Comparison of ENCODE assay signal across 7 mouse cellular contexts in genomic region chr5:149636075-149636920, GRCm38 (mm10). TPM values are rescaled to one million over a fixed set of nuclear protein-coding genes. Genes with fewer than 3 reads are reported as not detected.
A peak's percentile ranks its signal among the peaks of the same experiment; 100 is the strongest.
DNase-seq lines count a peak whose midpoint lies in the region; ATAC-seq lines count a peak whose summit lies in the region.

TSS of gene Hsph1 (minus strand) at chr5:149636376.

- peak within 1 kb of the TSS; percentile 87 for H3K4me2 ChIP-seq in embryonic facial prominence, embryonic 11.5 days (ENCODE audit: low read depth, low read length)
- peak within 1 kb of the TSS; percentile 96 for H3K4me2 ChIP-seq in midbrain, embryonic 13.5 days (replicated peaks)

- ATAC-seq in embryonic facial prominence, embryonic 11.5 days (replicated peaks; ENCODE audit: insufficient number of reproducible peaks, low FRiP score, low TSS enrichment, low read depth) = peak; percentile 99
- peak; percentile 91 for ATAC-seq in granulocyte monocyte progenitor cell, adult 5-6 weeks (replicated peaks; ENCODE audit: poor library complexity, severe bottlenecking)
- ATAC-seq in midbrain, embryonic 13.5 days = peak; percentile 99

- no peaks in the 10 kb centered on the region for H3K27me3 ChIP-seq in embryonic facial prominence, embryonic 11.5 days (ENCODE audit: control insufficient read depth, insufficient read depth, low read length)
- no peaks in the 10 kb centered on the region for H3K27me3 ChIP-seq in limb, embryonic 10.5 days (ENCODE audit: low read depth, poor library complexity, severe bottlenecking)
- no peaks in the 10 kb centered on the region for H3K27me3 ChIP-seq in midbrain, embryonic 13.5 days

- peak within 1 kb of the TSS; percentile 79 for H3K27ac ChIP-seq in embryonic facial prominence, embryonic 11.5 days (replicated peaks; ENCODE audit: low read depth, low read length)
- H3K27ac ChIP-seq in limb, embryonic 10.5 days = peak within 1 kb of the TSS; percentile 92
- peak within 1 kb of the TSS; percentile 83 for H3K27ac ChIP-seq in midbrain, embryonic 13.5 days

- H3K9ac ChIP-seq in embryonic facial prominence, embryonic 11.5 days (replicated peaks; ENCODE audit: low read length) = peak within 1 kb of the TSS; percentile 82
- peak within 1 kb of the TSS; percentile 76 for H3K9ac ChIP-seq in midbrain, embryonic 13.5 days (replicated peaks)

- peak; percentile 98 for DNase-seq in adrenal gland, postnatal 14 days
- DNase-seq in embryonic facial prominence, embryonic 11.5 days (ENCODE audit: low spot score) = peak; percentile 99
- peak; percentile 99 for DNase-seq in kidney, adult 11 months
- peak; percentile 100 for DNase-seq in limb, embryonic 10.5 days (ENCODE audit: low spot score)
- peak; percentile 98 for DNase-seq in spleen, adult 12 weeks (ENCODE audit: low spot score)

- H3K36me3 ChIP-seq in embryonic facial prominence, embryonic 11.5 days (replicated peaks; ENCODE audit: control insufficient read depth, insufficient read depth, low read depth, low read length) = peaks cover 4% of the 10 kb centered on the region
- H3K36me3 ChIP-seq in limb, embryonic 10.5 days = peaks cover 34% of the 10 kb centered on the region
- peaks cover 24% of the 10 kb centered on the region for H3K36me3 ChIP-seq in midbrain, embryonic 13.5 days

- no peaks in the 10 kb centered on the region for H3K4me1 ChIP-seq in embryonic facial prominence, embryonic 11.5 days (ENCODE audit: control insufficient read depth, insufficient read depth, low read length)
- peaks cover 15% of the 10 kb centered on the region for H3K4me1 ChIP-seq in limb, embryonic 10.5 days
- H3K4me1 ChIP-seq in midbrain, embryonic 13.5 days (replicated peaks) = peaks cover 31% of the 10 kb centered on the region

- under 1% methylated on average over 60 of the region's 60 CpGs for WGBS in embryonic facial prominence, embryonic 11.5 days
- WGBS in limb, embryonic 10.5 days = under 1% methylated on average over 60 of the region's 60 CpGs
- under 1% methylated on average over 60 of the region's 60 CpGs for WGBS in midbrain, embryonic 13.5 days

- H3K4me3 ChIP-seq in embryonic facial prominence, embryonic 11.5 days (ENCODE audit: low read depth, low read length) = peak within 1 kb of the TSS; percentile 81
- peak within 1 kb of the TSS; percentile 72 for H3K4me3 ChIP-seq in limb, embryonic 10.5 days
- H3K4me3 ChIP-seq in midbrain, embryonic 13.5 days (replicated peaks) = peak within 1 kb of the TSS; percentile 66

- no peaks in the 10 kb centered on the region for H3K9me3 ChIP-seq in embryonic facial prominence, embryonic 11.5 days (replicated peaks; ENCODE audit: control insufficient read depth, low read length)
- no peaks in the 10 kb centered on the region for H3K9me3 ChIP-seq in limb, embryonic 10.5 days (replicated peaks)
- no peaks in the 10 kb centered on the region for H3K9me3 ChIP-seq in midbrain, embryonic 13.5 days

RNA-seq across cellular contexts. Expression of gene Hsph1, which starts in this region (rescaled TPM):
- 62.0 and 113 TPM in 2 replicates for total RNA-seq in adrenal gland, postnatal 14 days (2021)
- 129 and 131 TPM in 2 replicates for polyA plus RNA-seq in embryonic facial prominence, embryonic 11.5 days (2014; fragmentation: Nextera tagmentation; extraction: Ambion mirVana)
- total RNA-seq in granulocyte monocyte progenitor cell, adult 5-6 weeks (2014; fragmentation: Nextera tagmentation) = 44.5 and 46.7 TPM in 2 replicates
- 27.7 and 42.5 TPM in 2 replicates for total RNA-seq in granulocyte monocyte progenitor cell, adult 5-6 weeks (2017)
- polyA plus RNA-seq in limb, embryonic 10.5 days (2016; fragmentation: Nextera tagmentation; extraction: Ambion mirVana) = 129 and 164 TPM in 2 replicates
- 90.5 and 101 TPM in 2 replicates for polyA plus RNA-seq in midbrain, embryonic 13.5 days (2015; fragmentation: Nextera tagmentation; extraction: Ambion mirVana)

Comparison
In these comparisons a context has a peak if more than half of its experiments do, and no peak if none do; other contexts are left out.
1. Peak in every context shown above with its lines: DNase-seq, ATAC-seq, H3K4me3 ChIP-seq and H3K27ac ChIP-seq.